1 mouse cellular context compared by ENCODE assay signal in genomic region chr11:69656617-69657461, GRCm38 (mm10).
TF ChIP-seq lines count a peak whose summit lies in the region.

No protein-coding gene starts in this region.

TF ChIP-seq in CH12.LX, 34 proteins besides CTCF, POLR2A, EP300 and RAD21:
- TF ChIP-seq MAZ (IDR thresholded peaks at IDR 0.05; ENCODE audit: low read depth, low read length): no peak
- TF ChIP-seq JUND (conservative IDR thresholded peaks at IDR 0.05; ENCODE audit: low read depth, low read length): 0 out of 2 replicates have a peak, but pooled peaks have one; percentile 23
- no peak for TF ChIP-seq ZMIZ1 (IDR thresholded peaks at IDR 0.05; ENCODE audit: low read depth, low read length)
- peak; percentile 65 for TF ChIP-seq SMC3 (IDR thresholded peaks at IDR 0.05; ENCODE audit: low read depth, low read length)
- no peak for TF ChIP-seq PAX5 (IDR thresholded peaks at IDR 0.05; ENCODE audit: low read length)
- no peak; the same call in 1 of the 2 replicates for TF ChIP-seq IRF4 (IDR thresholded peaks at IDR 0.05; ENCODE audit: low read depth, low read length)
